Mouse (Mus musculus) Patski (cell line): ENCODE data around the gene Dio3. TPM values are rescaled to one million over a fixed set of nuclear protein-coding genes. Genes with fewer than 3 reads are reported as not detected.

ENCODE experiments used
- ATAC-seq: fragments of 100-300 bp; one replicate; pipeline ENCODE4 v1.8.0; 2021
- CTCF ChIA-PET: fragments of 350-600 bp; sonication (Branson Sonifier 250); formaldehyde crosslinking; loops from one replicate; lab custom pipeline; 2022; ENCODE audit warnings: inconsistent platforms; lab: Charles Lee
- POLR2A ChIA-PET: fragments of 350-600 bp; sonication (Branson Sonifier 250); formaldehyde crosslinking; loops from one replicate; lab custom pipeline; 2022; ENCODE audit warnings: antibody characterized with exemption, inconsistent platforms; lab: Charles Lee
- DNase-seq: peaks from one replicate; pipeline ENCODE4 v3.0.0-alpha.2; 2011; ENCODE audit warnings: low read depth, low spot score
- H3K27me3 ChIP-seq: fragments of 371-371 bp; one replicate; pipeline ENCODE4 v1.5.1; 2021
- CTCF ChIP-seq: fragments of 100-300 bp; IDR thresholded peaks from one replicate; pipeline ENCODE4 v1.5.1; 2021
- in situ Hi-C: fragments of 300-500 bp; cut with MboI; formaldehyde crosslinking; loops from 3 replicates; pipeline ENCODE4 v1.11.1; 2018; ENCODE audit warnings: low pct_unique_long_range_greater_than_20kb, mixed read lengths
- polyA plus RNA-seq: library from polyadenylated mRNA; unstranded; gene quantifications from one replicate; pipeline ENCODE4 v1.2.3, GENCODE M21; 2021

Dio3 gene
- polyA plus RNA-seq, 1 experiment from 2014 or later, result 23.8 TPM

GRCm38 (mm10) chr12:110298653-110299052, 19.8 kb downstream of the Dio3 start:
- in situ Hi-C loops, result no loop called here

GRCm38 (mm10) chr12:110319696-110320095, 40.8 kb downstream of the Dio3 start:
- in situ Hi-C loops, result no loop called here
- ATAC-seq (no peak), DNase-seq (no peak)
- TF ChIP-seq CTCF, result no peak
- POLR2A ChIA-PET, result interaction anchor here (0.7 kb wide), 1 partner anchor 37 kb away, joined by 7 read pairs; no protein-coding TSS in a partner anchor
- CTCF ChIA-PET, result no interaction called here
- H3K27me3 ChIP-seq, result no peaks in the 10 kb centered on the region

More at GRCm38 (mm10) chr12:110298653-110299052, 19.8 kb downstream of the Dio3 start:
- ChIA-PET POLR2A (no interaction called here), CTCF (no interaction called here)
- DNase-seq (no peak), ATAC-seq (no peak)
- H3K27me3 ChIP-seq, result peaks cover 4% of the 10 kb centered on the region
- no peak for TF ChIP-seq CTCF

Other genes with a start within 250 kb of the Dio3 start
- gene Ppp2r5c, start 168.1 kb downstream of the Dio3 start, polyA plus RNA-seq, result 72.1 TPM